Mouse (Mus musculus) telencephalon, adult 2 months (tissue): ENCODE measurements at regions not wholly inside any gene's neighbourhood (a gene's known extent, or its start where the extent isn't known, plus 50 kb on each side); places are given as distances from the start of the nearest gene placed in this dataset.

ENCODE experiments used
- DNase-seq: peaks from one replicate; pipeline ENCODE4 v3.0.0-alpha.2; 2011; ENCODE audit warnings: low read depth, low spot score

DNA sequence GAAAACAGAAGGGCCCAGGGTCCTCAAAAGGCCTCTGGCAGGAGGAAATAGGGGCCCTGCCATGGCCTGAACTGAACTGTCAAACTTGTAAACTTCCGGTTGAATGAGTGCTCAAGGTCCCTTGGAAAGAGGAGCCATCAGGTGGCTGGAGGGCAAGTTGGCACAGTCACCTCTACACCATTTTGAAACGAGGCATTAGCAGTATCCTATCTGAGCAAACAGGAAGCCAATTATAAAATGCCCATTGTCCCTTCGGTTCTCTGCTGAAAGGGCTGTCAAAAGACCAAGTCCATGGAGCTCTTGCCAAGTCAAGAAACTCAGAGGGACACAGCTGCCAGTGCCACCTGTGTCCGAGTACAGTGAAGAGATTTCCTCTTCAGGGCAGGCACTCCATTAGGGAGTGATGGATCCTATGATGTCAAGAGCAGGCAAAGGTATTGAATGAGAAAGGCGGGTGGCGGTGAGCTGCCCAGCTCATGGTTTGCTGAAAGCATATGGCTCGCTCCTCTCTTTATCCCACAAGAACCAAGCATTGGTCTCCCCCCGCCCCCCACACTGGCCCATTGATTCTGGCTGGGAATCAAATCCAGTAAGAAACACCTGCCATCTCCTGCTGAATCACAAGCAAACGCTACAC lies 103.0 kb upstream of the Tut7 start:
- no peak for DNase-seq

DNA sequence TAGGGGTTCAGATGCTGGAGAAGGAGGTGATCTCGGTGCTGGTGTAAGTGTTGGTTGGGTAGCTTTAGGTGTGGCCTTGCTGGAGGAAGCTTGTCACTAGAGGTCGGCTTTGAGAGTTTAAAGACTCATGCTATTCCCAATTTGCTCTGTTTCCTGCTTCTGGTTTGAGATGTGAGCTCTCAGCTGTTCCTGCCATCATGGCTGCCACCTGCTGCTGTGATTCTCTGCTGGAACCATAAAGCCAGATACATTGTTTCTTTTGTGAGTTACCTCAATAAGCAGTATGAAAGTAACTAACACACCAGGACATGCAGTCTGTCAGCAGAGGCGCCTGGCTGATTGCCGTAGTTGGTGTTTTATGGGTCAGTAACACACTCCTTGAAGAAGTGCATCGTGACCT lies 94.2 kb upstream of the Tut7 start:
- no peak for DNase-seq

DNA sequence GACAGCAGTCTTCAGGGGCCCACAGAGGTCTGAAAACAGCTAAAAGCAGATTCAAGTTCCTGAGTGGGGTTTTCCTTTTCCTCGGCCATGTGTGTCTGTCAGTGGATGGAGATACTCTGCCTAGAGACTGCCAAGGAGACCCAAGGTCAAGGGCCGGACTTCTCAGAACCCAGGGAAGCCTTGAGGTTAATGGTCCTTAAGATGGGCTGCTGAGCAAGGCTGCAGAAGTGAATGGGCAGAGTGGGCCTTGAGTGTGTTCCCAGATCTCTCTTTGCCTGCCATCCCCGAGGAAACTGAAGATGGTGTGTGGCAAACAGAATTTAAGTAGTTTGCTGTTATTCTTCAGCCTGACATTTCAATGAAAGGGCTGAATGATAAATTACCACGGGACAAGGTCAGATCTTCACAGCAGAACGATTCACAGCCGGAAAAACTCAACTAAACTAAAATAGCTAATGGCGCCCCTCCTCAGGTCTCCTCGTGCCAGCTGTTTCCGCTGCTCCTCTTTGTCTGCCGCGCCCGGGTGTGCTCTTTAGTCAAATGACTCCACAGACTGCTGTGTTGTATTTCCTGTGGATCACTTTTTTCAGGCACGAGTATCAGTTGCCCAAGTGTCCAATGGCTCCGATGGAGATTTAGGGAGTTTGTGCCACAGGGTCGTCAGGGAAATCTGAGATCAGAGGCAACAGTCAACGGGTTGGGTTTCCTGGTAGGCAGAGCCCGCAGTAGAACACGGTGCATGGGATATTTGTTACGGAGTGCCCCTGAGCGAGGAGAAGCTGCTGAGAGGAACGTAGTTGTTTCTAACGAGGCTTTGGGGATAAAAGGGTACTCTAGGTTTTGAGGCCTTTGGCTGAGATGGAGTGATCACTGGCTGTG lies 93.5 kb upstream of the Tut7 start:
- DNase-seq, result no peak

DNA sequence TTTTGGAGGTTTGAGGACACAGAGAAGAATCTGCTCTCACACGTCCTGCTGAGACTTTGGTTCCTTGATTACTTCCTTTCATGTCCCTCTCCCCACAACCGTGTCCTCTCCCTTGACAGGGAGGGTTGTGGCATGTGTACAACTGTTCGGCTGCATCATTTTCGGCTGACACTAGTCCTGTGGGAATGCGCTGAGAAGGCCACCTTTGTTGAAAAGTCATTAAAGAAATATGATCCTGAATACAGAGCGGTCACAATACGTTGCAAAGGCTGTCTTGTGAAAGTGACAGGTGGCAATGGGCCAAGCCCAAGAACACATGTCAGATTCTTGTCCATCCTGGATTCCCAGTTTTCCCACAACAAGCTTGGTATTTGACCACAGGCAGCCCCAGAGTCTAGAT lies 92.8 kb upstream of the Tut7 start:
- no peak for DNase-seq

DNA sequence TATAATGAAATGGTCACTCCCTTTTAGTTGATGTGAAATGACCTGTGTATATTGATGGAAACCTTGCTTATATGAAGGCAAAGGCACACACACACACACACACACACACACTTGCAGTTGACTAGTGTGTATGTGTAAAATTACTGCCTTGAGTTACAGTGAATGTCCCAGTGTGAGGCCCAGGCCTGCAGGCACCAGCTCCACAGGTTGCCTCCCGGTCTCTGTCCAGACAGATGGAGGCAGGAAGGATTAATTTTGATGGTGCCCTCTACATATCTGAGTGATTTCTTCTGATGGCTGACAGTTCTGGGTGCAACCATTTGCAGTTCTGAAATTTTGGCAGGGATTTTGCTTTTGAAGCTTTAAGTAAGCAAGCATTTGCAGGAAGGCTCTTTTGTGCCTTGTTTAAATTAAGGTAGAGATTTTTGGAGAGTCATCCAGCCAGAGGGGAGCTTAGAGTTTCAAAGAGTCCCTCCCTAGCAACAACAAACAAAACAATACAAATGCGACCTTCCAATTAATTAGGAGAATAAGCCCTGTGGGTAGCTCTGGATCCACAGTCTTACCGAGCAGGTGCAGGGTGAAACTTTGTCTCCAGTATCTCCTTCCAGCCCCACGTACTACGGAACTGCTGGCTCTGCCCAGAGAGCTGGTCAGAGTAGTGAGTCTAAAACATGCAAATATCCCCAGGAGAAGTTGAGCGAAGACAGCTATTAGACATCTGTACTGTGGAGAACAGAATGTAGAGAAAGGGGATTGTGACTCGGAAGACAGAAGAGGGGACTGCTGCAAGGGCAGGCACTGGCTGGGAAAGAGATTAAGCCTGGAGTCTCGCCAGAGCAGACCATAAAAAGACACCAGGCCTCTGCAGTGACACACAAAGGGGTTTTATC lies 87.5 kb upstream of the Tut7 start:
- no peak for DNase-seq

DNA sequence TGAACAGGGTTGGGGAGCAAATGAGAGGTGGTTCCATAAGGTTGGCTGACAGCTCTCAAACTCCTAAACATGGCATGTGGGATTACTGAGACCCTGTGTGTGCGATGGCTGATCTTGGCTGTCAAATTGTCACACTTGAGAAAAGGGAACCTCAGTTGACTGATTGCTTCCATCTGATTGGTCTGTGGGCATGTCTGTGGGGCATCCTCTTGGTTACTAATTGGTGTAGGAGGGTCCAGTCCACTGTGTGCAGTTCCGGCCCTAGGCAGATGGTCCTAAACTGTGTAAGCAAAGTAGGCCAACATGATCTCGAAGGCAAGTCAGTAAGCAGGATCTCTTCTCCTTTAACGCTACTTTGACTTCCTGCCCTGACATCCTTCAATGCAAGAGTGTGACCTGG lies 86.5 kb upstream of the Tut7 start:
- no peak for DNase-seq

DNA sequence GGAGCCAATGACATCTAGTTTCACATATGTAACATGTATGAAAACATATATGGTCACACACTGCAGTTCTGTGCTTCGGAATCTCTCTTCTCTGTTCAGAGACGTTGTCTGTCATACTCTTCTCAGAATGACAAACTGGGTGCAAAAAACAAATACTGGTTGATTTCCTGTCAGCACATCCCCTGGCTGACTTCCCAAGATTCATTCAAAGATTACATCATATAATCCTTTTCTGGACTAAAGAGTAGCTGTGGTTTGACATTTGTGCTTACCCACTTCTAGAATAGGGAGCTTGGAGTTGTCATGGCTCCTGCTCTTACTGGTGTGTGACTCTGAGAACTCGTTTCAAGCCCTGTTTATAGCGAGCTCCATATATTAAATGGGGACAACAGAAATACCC lies 85.8 kb upstream of the Tut7 start:
- DNase-seq, result no peak

DNA sequence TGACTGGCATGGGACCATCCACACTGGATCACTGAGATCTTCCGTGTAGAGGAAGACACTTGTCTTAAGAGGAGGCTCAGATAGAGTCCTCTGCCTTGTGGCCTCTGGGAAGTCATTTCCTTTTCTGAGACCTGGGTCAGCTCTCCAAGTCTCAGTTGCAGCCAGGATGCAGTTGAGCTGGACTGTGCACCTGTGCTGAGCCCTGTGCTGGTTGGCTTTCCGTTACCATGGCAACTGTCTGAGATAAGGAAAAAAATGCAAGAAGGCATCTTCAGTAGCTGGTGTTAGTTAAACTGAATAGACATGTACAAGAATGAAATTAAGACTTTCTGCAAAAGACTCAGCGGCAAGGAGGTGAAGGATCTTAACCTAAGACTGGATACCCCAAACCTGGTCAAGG lies 82.5 kb upstream of the Tut7 start:
- no peak for DNase-seq

DNA sequence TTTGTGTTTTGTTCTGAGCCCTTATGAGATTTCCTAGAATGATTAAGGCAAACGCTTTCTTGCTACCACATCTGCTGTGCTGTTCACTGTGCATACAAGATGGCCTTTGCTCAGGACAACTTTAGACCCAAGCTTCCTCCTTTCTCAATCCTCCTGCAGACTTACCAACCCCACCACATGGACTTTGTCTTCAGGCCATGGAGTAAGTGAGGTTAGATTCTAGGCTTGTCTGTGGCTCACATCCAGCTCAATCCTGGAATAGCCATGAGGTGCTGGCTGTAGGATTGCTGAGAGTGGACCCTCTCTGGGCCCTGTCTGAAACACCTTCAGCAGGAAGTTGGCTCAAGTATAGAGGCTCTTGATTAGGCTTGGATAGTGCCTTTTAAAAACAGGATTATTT lies 81.5 kb upstream of the Tut7 start:
- no peak for DNase-seq

DNA sequence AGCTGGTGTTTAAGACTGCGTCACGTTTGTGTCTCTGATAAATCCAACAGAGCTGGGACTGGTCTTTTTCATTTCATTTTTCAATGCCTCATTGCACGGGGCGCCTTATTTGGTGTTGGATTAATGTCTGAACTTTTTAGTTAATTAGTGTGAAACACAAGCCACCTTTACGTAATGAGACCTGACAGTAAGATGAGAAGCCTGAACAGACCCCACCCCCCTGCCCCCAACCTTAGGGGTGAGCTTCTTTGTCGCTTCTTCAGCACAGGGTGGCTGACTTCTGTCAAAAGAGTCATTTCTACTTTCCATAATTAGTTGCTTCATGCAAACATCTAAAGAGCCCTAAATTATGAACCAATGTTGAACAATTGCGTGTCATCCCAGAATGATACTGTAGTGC lies 76.6 kb upstream of the Tut7 start:
- DNase-seq, result no peak

DNA sequence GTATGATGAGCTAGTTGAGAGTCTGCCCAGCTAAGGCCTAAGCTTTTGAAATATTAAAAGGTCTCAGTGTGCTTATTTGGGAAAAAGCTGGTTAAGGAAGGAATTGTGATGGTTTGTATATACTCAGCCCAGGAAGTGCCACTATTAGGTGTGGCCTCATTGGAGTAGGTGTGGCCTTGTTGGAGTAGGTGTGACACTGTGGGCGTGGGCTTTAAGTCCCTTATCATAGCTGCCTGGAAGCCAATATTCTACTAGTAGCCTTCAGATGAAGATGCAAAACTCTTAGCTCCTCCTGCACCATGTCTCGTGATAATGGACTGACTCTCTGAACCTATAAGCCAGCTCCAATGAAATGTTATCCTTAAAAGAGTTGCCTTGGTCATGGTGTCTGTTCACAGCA lies 72.8 kb upstream of the Tut7 start:
- DNase-seq, result no peak

DNA sequence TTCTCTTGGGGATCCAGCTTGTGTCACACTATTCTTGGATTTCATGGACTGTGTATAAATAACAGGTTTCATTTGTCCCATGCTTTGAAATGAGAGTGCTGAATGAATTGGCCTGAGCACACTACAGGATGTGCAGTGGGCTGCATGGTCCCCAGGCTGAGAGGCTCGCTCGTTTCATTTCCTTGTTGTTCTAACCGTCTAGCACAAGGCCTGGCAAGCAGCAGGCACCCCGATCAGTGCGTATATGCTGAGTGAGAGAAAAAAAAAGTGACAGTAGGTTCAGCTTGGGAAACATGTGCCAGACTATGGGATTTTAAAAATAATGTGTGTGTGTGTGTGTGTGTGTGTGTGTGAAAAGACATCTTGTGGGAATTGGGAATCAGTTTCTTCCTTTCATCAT lies 71.1 kb upstream of the Tut7 start:
- DNase-seq, result no peak

DNA sequence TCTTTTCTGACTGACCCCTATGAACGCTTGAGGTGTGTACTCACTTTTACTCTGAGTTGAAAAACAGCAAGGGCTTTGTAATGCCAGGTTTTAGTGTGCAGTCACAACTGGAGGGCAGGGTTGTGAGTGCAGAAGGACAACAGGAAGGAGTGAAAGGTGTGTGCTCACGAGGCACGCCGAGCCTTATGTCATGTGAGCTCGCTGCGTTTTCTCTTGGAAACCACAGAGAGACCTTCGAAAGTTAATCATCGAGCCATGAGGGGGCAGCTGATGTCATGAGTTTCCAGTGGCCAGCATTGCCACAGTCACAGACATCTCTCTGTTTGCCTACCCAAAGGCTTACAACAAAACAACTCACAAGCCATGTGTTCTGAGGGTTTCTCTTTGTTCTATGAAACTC lies 70.0 kb upstream of the Tut7 start:
- no peak for DNase-seq

DNA sequence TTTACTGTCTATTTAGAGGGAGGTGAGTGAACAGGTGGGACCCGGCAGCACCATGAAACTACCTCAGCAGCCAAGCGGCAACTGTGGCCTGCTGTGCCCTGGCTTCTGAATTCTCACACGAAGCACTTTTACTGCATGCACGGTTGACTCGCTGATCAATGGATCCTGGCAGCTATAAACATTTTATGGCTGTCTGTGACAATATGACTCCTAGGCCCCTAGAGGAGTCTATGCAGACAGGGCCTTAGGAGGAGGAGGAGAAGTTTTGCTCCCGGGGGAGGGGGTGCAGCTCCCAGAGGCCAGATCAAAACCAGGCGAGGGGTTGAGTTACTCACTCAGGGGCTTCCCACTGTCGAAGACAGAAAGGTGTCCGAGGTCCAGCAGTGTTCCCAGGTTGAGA lies 69.4 kb upstream of the Tut7 start:
- DNase-seq, result no peak

DNA sequence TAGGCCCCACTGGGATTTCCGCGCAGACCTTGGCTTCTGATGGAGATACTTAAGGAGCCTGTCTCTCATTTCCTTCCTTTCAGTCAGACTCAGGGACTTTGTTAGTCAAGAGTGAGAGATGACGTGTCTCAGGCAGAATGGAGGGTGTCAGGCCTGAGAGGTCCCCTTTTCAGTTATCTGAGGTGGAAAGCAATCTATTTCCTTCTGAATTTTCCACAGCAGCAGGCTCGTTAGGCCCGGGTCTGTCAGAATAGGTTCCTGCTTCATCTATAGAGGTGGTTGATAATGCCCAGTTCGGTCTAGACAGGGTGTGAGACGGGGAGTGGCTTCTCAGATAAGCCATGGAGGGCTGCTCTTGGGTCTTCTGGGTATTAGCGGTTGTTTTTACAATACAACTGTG lies 68.8 kb upstream of the Tut7 start:
- no peak for DNase-seq

DNA sequence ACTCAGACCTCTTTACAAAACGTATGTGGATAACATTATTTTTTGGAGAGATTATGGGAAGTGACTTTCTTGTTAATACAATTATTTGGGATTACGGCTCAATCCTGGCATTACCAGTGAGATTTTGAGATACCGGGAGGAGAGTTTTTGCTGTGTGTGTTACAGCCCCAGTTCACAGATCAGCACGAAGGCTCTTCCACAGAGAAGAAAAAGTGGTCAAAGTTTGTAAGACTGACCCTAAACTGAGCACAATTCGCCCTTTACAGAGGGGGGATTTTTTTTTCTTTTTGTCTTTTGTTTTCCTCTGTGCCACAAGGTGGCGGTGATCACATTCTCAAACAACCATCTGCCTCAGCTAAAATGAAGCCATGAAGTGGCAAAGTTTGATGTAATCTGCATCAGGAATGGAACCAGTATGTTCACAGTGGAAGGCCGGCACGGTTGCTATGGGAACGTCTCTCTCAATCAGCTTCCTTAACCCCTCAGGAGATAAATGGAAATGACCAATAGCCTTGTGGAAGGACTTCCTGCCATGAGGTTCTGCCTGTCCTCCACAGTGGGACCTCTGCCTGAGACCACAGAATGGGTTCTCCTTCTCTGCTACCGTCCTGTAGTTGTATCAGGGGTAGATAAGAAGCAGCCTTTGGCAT lies 66.6 kb upstream of the Tut7 start:
- DNase-seq, result peak; percentile 49

DNA sequence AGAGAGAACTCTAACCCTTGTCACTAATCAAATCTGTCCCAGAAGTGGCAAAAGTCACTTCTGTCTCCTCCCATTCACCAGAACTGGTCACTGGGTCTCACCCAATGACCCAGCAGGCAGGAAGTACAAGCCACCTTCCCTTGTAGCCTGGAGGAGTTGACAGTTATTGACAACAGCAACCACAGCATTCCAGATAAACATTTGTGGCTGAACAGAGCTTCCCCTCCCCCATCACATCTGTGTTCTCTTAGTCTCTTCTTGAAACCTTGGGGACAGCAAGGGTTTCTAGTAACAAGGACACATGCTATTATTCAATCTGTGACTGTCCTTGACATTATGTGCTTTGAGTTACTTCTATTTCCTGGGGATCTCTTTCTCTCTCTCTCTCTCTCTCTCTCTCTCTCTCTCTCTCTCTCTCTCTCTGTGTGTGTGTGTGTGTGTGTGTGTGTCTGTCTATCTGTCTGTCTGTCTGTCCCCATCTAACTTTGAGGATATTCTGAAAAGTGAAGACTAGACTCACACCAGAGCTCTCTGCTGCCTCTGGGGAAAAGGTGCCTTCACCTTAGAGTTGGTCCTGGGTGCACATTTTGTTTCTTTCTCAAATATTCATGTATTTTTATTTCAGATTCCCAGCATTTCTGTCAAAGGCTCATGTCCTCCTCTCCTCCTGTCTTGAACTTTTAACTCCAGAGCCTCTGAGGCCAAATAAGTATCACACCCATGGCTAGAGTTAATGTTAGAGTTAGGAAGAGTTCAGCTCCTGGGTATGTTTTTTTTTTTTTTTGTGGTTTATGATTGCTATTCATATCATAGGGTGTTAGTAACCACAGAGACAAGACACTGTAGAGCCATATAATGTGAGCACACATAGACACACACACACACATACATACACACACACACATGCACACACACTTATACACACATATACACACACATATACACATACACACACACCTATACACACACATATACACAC lies 65.4 kb upstream of the Tut7 start:
- no peak for DNase-seq

DNA sequence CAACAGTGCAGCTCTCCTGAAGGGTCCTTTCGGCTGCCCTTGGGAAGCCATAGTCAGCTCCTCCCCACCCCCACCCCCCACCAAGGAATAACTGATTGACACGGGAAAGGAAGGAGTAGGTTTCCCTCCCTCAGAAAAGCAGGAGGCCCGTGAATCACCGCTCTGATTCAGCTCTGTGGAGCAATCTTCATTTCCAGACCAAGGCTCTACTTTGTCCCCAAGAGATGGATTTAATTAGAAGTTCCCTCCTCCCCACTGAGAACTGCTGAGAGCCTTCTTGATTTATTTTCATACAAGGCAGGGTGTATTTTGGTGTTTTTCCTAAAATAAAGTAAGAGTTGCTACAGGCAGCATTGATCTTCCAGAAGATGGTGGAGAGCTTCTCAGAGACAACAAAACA lies 64.4 kb upstream of the Tut7 start:
- peak; percentile 48 for DNase-seq

DNA sequence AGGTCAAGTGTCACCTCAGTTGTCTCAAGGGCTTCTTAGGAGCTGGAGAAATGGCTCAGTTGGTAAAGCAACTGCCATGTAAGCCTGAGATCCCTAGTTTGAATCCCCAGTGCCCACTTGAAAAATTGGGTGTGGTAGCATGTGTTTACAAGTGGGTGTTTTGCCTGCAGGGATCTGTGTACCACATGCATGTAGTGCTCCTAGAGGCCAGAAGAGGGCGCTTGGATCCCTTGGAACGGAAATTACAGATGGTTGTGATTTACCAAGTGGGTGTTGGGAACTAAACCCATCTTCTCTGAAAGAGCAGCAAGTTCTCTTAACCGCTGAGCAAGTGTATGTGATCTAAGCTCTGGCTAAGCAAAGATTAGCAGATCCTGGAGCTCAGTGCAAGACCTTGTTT lies 63.6 kb upstream of the Tut7 start:
- DNase-seq, result no peak

DNA sequence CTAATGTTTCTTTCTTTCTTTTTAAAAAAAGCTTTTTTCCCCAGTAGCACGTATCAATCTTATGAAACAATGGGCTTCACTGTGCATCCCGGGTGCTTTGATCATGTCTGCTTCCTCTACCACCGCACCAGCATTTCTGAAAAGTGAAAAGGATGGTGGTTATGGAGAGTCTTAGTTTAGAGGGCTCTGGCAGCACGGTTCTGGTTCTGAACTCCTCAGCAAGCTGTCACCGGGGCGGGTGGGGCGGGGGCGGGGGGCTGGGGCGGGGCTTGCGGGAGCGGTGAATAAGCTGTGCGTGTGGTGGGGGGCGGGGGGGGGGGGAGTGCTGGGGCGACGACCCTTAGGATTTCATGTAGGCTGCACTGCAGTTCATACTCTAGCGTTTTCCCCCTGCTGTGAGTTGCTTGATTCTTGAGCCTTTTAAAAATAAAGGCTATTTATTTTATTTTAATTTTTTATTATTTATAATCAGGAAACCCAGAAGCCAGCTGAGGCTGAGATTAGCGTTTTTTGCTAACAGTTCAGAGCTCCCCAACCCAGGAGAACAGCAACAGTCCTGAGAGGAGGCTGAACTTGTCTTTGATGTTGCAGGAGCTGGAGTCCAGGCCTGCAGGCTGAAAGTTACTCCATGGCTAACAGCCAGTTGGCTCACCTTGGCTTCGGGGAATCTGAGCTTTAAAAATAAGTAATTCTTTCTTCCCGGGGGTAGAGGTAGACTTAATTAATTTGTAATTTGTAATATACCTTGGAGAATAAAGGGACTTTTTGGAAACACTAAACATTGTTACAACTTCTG lies 59.2 kb upstream of the Tut7 start:
- no peak for DNase-seq
